Mouse (Mus musculus): Measurements from ENCODE around the gene Dtd1. TPM values are rescaled to one million over a fixed set of nuclear protein-coding genes. Genes with fewer than 3 reads are reported as not detected.

Gene Dtd1
- polyA plus RNA-seq, 1 experiment from 2014 or later = 40.1 TPM

- no peak overlapping the region for H3K4me2 ChIP-seq (ENCODE audit: low read depth, low read length)
- no peaks in the 10 kb centered on the region for H3K4me1 ChIP-seq (ENCODE audit: control insufficient read depth, insufficient read depth, low read length)
- H3K9me3 ChIP-seq (replicated peaks; ENCODE audit: control insufficient read depth, low read length) = no peaks in the 10 kb centered on the region
- H3K4me3 ChIP-seq (replicated peaks; ENCODE audit: low read length) = no peak overlapping the region
- H3K36me3 ChIP-seq (ENCODE audit: control insufficient read depth, insufficient read depth, low read length) = no peaks in the 10 kb centered on the region
- no peak overlapping the region for H3K27ac ChIP-seq (ENCODE audit: low read length)
- H3K9ac ChIP-seq (ENCODE audit: low read length) = no peak overlapping the region
- ATAC-seq (ENCODE audit: insufficient read depth, low FRiP score) = no peak
- no peaks in the 10 kb centered on the region for H3K27me3 ChIP-seq (ENCODE audit: control insufficient read depth, insufficient read depth, low read length)
- WGBS = 79% methylated on average over 5 of the region's 5 CpGs
These were observed 138.9 kb downstream of the Dtd1 start for GRCm38 (mm10) chr2:144738576-144738975.

- H3K4me2 ChIP-seq (ENCODE audit: low read depth, low read length) = no peak overlapping the region
- H3K9ac ChIP-seq (ENCODE audit: low read length) = no peak overlapping the region
- no peaks in the 10 kb centered on the region for H3K4me1 ChIP-seq (ENCODE audit: control insufficient read depth, insufficient read depth, low read length)
- no peak overlapping the region for H3K4me3 ChIP-seq (replicated peaks; ENCODE audit: low read length)
- H3K9me3 ChIP-seq (replicated peaks; ENCODE audit: control insufficient read depth, low read length) = no peaks in the 10 kb centered on the region
- peak; percentile 44; the same call in 1 of the 2 replicates for ATAC-seq (ENCODE audit: insufficient read depth, low FRiP score)
- no peaks in the 10 kb centered on the region for H3K27me3 ChIP-seq (ENCODE audit: control insufficient read depth, insufficient read depth, low read length)
- no peaks in the 10 kb centered on the region for H3K36me3 ChIP-seq (ENCODE audit: control insufficient read depth, insufficient read depth, low read length)
- 44% methylated on average over 6 of the region's 6 CpGs for WGBS
- no peak overlapping the region for H3K27ac ChIP-seq (ENCODE audit: low read length)
These were observed 140.9 kb downstream of the Dtd1 start for GRCm38 (mm10) chr2:144740577-144740997.

GRCm38 (mm10) chr2:144741973-144742372, 142.3 kb downstream of the Dtd1 start:
- Histone ChIP-seq H3K27ac (ENCODE audit: low read length) (no peak overlapping the region), H3K4me1 (ENCODE audit: control insufficient read depth, insufficient read depth, low read length) (no peaks in the 10 kb centered on the region), H3K4me3 (replicated peaks; ENCODE audit: low read length) (no peak overlapping the region), H3K9me3 (replicated peaks; ENCODE audit: control insufficient read depth, low read length) (no peaks in the 10 kb centered on the region), H3K27me3 (ENCODE audit: control insufficient read depth, insufficient read depth, low read length) (no peaks in the 10 kb centered on the region), H3K4me2 (ENCODE audit: low read depth, low read length) (no peak overlapping the region), H3K36me3 (ENCODE audit: control insufficient read depth, insufficient read depth, low read length) (no peaks in the 10 kb centered on the region), H3K9ac (ENCODE audit: low read length) (no peak overlapping the region)
- WGBS = 85% methylated on average over 10 of the region's 10 CpGs
- no peak for ATAC-seq (ENCODE audit: insufficient read depth, low FRiP score)

GRCm38 (mm10) chr2:144743316-144743715, 143.6 kb downstream of the Dtd1 start:
- Histone ChIP-seq H3K36me3 (ENCODE audit: control insufficient read depth, insufficient read depth, low read length) (no peaks in the 10 kb centered on the region), H3K4me1 (ENCODE audit: control insufficient read depth, insufficient read depth, low read length) (no peaks in the 10 kb centered on the region), H3K9ac (ENCODE audit: low read length) (no peak overlapping the region), H3K9me3 (replicated peaks; ENCODE audit: control insufficient read depth, low read length) (no peaks in the 10 kb centered on the region), H3K4me2 (ENCODE audit: low read depth, low read length) (no peak overlapping the region), H3K27me3 (ENCODE audit: control insufficient read depth, insufficient read depth, low read length) (no peaks in the 10 kb centered on the region), H3K27ac (ENCODE audit: low read length) (no peak overlapping the region), H3K4me3 (replicated peaks; ENCODE audit: low read length) (no peak overlapping the region)
- no peak for ATAC-seq (ENCODE audit: insufficient read depth, low FRiP score)
- 88% methylated on average over 5 of the region's 5 CpGs for WGBS

- WGBS = 92% methylated on average over 2 of the region's 2 CpGs
- no peaks in the 10 kb centered on the region for H3K27me3 ChIP-seq (ENCODE audit: control insufficient read depth, insufficient read depth, low read length)
- no peak overlapping the region for H3K4me3 ChIP-seq (replicated peaks; ENCODE audit: low read length)
- no peaks in the 10 kb centered on the region for H3K9me3 ChIP-seq (replicated peaks; ENCODE audit: control insufficient read depth, low read length)
- no peak for ATAC-seq (ENCODE audit: insufficient read depth, low FRiP score)
- no peak overlapping the region for H3K27ac ChIP-seq (ENCODE audit: low read length)
- H3K4me2 ChIP-seq (ENCODE audit: low read depth, low read length) = no peak overlapping the region
- H3K36me3 ChIP-seq (ENCODE audit: control insufficient read depth, insufficient read depth, low read length) = no peaks in the 10 kb centered on the region
- no peak overlapping the region for H3K9ac ChIP-seq (ENCODE audit: low read length)
- no peaks in the 10 kb centered on the region for H3K4me1 ChIP-seq (ENCODE audit: control insufficient read depth, insufficient read depth, low read length)
These were observed 145.6 kb downstream of the Dtd1 start for GRCm38 (mm10) chr2:144745266-144745665.

GRCm38 (mm10) chr2:144746046-144746783, 146.5 kb downstream of the Dtd1 start:
- WGBS = 76% methylated on average over 4 of the region's 4 CpGs
- ATAC-seq (ENCODE audit: insufficient read depth, low FRiP score) = no peak

GRCm38 (mm10) chr2:144753604-144754003, 153.9 kb downstream of the Dtd1 start:
- no peaks in the 10 kb centered on the region for H3K27me3 ChIP-seq (ENCODE audit: control insufficient read depth, insufficient read depth, low read length)
- H3K9ac ChIP-seq (ENCODE audit: low read length) = no peak overlapping the region
- no peaks in the 10 kb centered on the region for H3K36me3 ChIP-seq (ENCODE audit: control insufficient read depth, insufficient read depth, low read length)
- no peak overlapping the region for H3K4me3 ChIP-seq (replicated peaks; ENCODE audit: low read length)
- H3K27ac ChIP-seq (ENCODE audit: low read length) = no peak overlapping the region
- no peak overlapping the region for H3K4me2 ChIP-seq (ENCODE audit: low read depth, low read length)
- no peaks in the 10 kb centered on the region for H3K9me3 ChIP-seq (replicated peaks; ENCODE audit: control insufficient read depth, low read length)
- ATAC-seq (ENCODE audit: insufficient read depth, low FRiP score) = no peak
- 61% methylated on average over 6 of the region's 6 CpGs for WGBS
- 0 out of 2 replicates have a peak, but pooled peaks cover 6% of the 10 kb centered on the region for H3K4me1 ChIP-seq (ENCODE audit: control insufficient read depth, insufficient read depth, low read length)

More at GRCm38 (mm10) chr2:144746046-144746783, 146.5 kb downstream of the Dtd1 start:
- Histone ChIP-seq H3K36me3 (ENCODE audit: control insufficient read depth, insufficient read depth, low read length) (no peaks in the 10 kb centered on the region), H3K9me3 (replicated peaks; ENCODE audit: control insufficient read depth, low read length) (no peaks in the 10 kb centered on the region), H3K4me3 (replicated peaks; ENCODE audit: low read length) (no peak overlapping the region), H3K9ac (ENCODE audit: low read length) (no peak overlapping the region), H3K4me2 (ENCODE audit: low read depth, low read length) (no peak overlapping the region), H3K4me1 (ENCODE audit: control insufficient read depth, insufficient read depth, low read length) (no peaks in the 10 kb centered on the region), H3K27me3 (ENCODE audit: control insufficient read depth, insufficient read depth, low read length) (no peaks in the 10 kb centered on the region), H3K27ac (ENCODE audit: low read length) (no peak overlapping the region)

- H3K27me3 ChIP-seq (ENCODE audit: control insufficient read depth, insufficient read depth, low read length) = no peaks in the 10 kb centered on the region
- H3K4me2 ChIP-seq (ENCODE audit: low read depth, low read length) = no peak overlapping the region
- no peak overlapping the region for H3K27ac ChIP-seq (ENCODE audit: low read length)
- H3K9me3 ChIP-seq (replicated peaks; ENCODE audit: control insufficient read depth, low read length) = no peaks in the 10 kb centered on the region
- ATAC-seq (ENCODE audit: insufficient read depth, low FRiP score) = no peak
- no peak overlapping the region for H3K4me3 ChIP-seq (replicated peaks; ENCODE audit: low read length)
- no peaks in the 10 kb centered on the region for H3K36me3 ChIP-seq (ENCODE audit: control insufficient read depth, insufficient read depth, low read length)
- 0 out of 2 replicates have a peak, but pooled peaks cover 6% of the 10 kb centered on the region for H3K4me1 ChIP-seq (ENCODE audit: control insufficient read depth, insufficient read depth, low read length)
- 96% methylated on average over 2 of the region's 2 CpGs for WGBS
- no peak overlapping the region for H3K9ac ChIP-seq (ENCODE audit: low read length)
These were observed 155.3 kb downstream of the Dtd1 start for GRCm38 (mm10) chr2:144755016-144755415.

- Histone ChIP-seq H3K9me3 (replicated peaks; ENCODE audit: control insufficient read depth, low read length) (no peaks in the 10 kb centered on the region), H3K27me3 (ENCODE audit: control insufficient read depth, insufficient read depth, low read length) (no peaks in the 10 kb centered on the region), H3K4me1 (ENCODE audit: control insufficient read depth, insufficient read depth, low read length) (no peaks in the 10 kb centered on the region), H3K4me3 (replicated peaks; ENCODE audit: low read length) (no peak overlapping the region), H3K36me3 (ENCODE audit: control insufficient read depth, insufficient read depth, low read length) (no peaks in the 10 kb centered on the region), H3K27ac (ENCODE audit: low read length) (no peak overlapping the region), H3K9ac (ENCODE audit: low read length) (no peak overlapping the region), H3K4me2 (ENCODE audit: low read depth, low read length) (no peak overlapping the region)
- 87% methylated on average over 6 of the region's 6 CpGs for WGBS
- no peak for ATAC-seq (ENCODE audit: insufficient read depth, low FRiP score)
These were observed 161.0 kb downstream of the Dtd1 start for GRCm38 (mm10) chr2:144760666-144761065.
